Mouse (Mus musculus) neural tube, embryonic 12.5 days (tissue): ENCODE data around the gene Nudt22. TPM values are rescaled to one million over a fixed set of nuclear protein-coding genes. Genes with fewer than 3 reads are reported as not detected.

Experiments used
- ATAC-seq: fragments of 200-750 bp; cut with Nextera tagmentation; 2 replicates; pipeline ENCODE4 v1.8.0; 2017; ENCODE audit warnings: low read depth, mild to moderate bottlenecking, moderate TSS enrichment, moderate library complexity; ENCODE audit not compliant: low FRiP score
- H3K27ac ChIP-seq: fragments of 300-500 bp; sonication (generic); 2 replicates; pipeline ENCODE4 v1.5.1; 2016
- H3K27me3 ChIP-seq: fragments of 300-500 bp; sonication (generic); replicated peaks from 2 replicates; pipeline ENCODE4 v1.6.1; 2016; ENCODE audit warnings: mild to moderate bottlenecking
- H3K36me3 ChIP-seq: fragments of 300-500 bp; sonication (generic); 2 replicates; pipeline ENCODE4 v1.6.1; 2016; ENCODE audit warnings: mild to moderate bottlenecking
- H3K4me1 ChIP-seq: fragments of 300-500 bp; sonication (generic); 2 replicates; pipeline ENCODE4 v1.6.1; 2016
- H3K4me2 ChIP-seq: fragments of 300-500 bp; sonication (generic); replicated peaks from 2 replicates; pipeline ENCODE4 v1.6.1; 2016; ENCODE audit warnings: mild to moderate bottlenecking
- H3K4me3 ChIP-seq: fragments of 300-500 bp; sonication (generic); 2 replicates; pipeline ENCODE4 v1.5.1; 2016
- H3K9ac ChIP-seq: fragments of 300-500 bp; sonication (generic); 2 replicates; pipeline ENCODE4 v1.6.1; 2016; ENCODE audit warnings: mild to moderate bottlenecking
- H3K9me3 ChIP-seq: fragments of 300-500 bp; sonication (generic); 2 replicates; pipeline ENCODE4 v1.6.1; 2016; ENCODE audit warnings: mild to moderate bottlenecking
- WGBS: fragments of 180-500 bp; shearing (Covaris S2); methylation state at CpG from one replicate; pipeline ENCODE4 v1.1.7; 2016; 5-methylcytosine and 5-hydroxymethylcytosine counted together
- polyA plus RNA-seq: library from polyadenylated mRNA; unstranded; fragments of >200 nt; fragmentation: Nextera tagmentation; extraction: Ambion mirVana; gene quantifications from 2 replicates; pipeline ENCODE4 v1.2.1, GENCODE M21; 2016

The Nudt22 gene
- polyA plus RNA-seq, 1 experiment from 2014 or later = 19.5 TPM

DNA sequence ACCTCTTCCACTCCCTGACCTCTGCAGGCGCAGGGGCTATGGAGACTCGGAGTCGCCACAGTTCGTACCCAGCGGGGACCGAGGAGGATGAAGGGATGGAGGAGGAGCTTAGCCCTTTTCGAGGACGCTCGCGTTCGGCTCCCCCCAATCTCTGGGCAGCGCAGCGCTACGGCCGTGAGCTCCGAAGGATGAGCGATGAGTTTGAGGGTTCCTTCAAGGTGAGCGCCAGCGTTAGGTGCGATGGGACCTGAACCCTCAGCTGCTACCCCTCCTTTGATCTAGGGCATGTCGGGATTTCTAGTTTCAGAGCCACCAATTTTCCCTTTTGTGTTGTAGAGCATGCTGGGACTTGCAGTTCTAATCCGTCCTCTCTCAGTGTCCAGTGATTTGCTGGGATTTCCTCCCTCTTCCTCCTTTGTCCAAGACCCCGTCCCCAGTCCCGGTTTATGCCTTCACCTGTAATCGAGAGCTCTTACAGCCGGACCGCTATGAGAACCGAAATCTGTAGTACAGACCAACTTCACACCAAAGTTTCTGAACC is 45.2 kb downstream of the Nudt22 start:
- Histone ChIP-seq H3K9me3 (no peaks in the 10 kb centered on the region), H3K4me2 (peak overlapping the region; percentile 97), H3K27me3 (no peaks in the 10 kb centered on the region), H3K4me3 (peak overlapping the region; percentile 49), H3K9ac (peak overlapping the region; percentile 67), H3K4me1 (peaks cover 26% of the 10 kb centered on the region), H3K27ac (peak overlapping the region; percentile 91), H3K36me3 (peaks cover 19% of the 10 kb centered on the region; the same call in 1 of the 2 replicates)
- under 1% methylated on average over 28 of the region's 28 CpGs for WGBS
- peak; percentile 58 for ATAC-seq

DNA sequence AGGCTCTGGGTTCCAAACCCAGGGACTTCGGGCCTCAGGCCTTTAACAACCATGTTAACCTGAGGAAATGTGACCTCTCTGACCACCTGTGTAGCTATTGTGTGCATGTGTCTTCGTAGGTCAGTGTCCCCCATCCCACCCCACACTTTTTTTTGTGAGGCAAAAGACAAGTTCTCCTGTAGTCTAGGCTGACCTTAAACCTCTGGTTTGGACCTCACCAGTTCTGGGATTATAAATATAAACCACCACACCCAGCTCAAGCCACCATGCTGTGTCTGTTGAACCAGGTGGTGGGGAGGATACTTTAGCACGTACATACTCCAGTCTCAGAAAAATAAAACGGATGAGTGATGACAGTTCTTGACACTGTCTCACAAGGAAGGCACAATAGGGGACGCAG is 46.0 kb downstream of the Nudt22 start:
- Histone ChIP-seq H3K36me3 (peaks cover 12% of the 10 kb centered on the region; the same call in 1 of the 2 replicates), H3K9ac (peak overlapping the region; percentile 67; the same call in 1 of the 2 replicates), H3K27me3 (no peaks in the 10 kb centered on the region), H3K4me3 (peak overlapping the region; percentile 49), H3K9me3 (no peaks in the 10 kb centered on the region), H3K4me2 (peak overlapping the region; percentile 97), H3K27ac (no peak overlapping the region), H3K4me1 (peaks cover 26% of the 10 kb centered on the region)
- WGBS = 52% methylated on average over 5 of the region's 5 CpGs
- ATAC-seq = no peak

DNA sequence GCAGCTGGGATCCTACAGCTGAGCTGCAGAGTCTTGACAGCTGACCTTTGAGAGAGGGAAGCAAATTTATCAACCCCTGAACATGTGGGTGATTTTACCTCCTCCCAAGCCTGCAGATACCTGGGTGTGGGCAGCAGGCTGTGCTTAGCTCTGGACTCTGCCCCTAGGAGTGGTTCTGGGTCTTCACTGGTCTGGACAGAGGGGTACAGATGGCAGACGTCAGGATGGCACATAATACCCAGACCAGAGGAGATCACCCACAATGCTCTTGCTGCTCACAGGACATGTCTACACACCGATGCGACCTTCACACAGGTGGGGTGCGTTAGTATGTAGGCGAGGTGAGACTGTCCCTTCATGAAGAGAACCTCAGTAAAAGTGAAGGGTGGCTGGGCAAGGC is 46.4 kb downstream of the Nudt22 start:
- WGBS = 95% methylated on average over 5 of the region's 5 CpGs
- ATAC-seq = no peak
- H3K4me2 ChIP-seq = peak overlapping the region; percentile 97; the same call in 1 of the 2 replicates
- H3K36me3 ChIP-seq = peaks cover 8% of the 10 kb centered on the region; the same call in 1 of the 2 replicates
- no peak overlapping the region for H3K4me3 ChIP-seq
- H3K4me1 ChIP-seq = peaks cover 26% of the 10 kb centered on the region
- H3K9me3 ChIP-seq = no peaks in the 10 kb centered on the region
- no peak overlapping the region for H3K27ac ChIP-seq
- no peak overlapping the region for H3K9ac ChIP-seq
- H3K27me3 ChIP-seq = no peaks in the 10 kb centered on the region

DNA sequence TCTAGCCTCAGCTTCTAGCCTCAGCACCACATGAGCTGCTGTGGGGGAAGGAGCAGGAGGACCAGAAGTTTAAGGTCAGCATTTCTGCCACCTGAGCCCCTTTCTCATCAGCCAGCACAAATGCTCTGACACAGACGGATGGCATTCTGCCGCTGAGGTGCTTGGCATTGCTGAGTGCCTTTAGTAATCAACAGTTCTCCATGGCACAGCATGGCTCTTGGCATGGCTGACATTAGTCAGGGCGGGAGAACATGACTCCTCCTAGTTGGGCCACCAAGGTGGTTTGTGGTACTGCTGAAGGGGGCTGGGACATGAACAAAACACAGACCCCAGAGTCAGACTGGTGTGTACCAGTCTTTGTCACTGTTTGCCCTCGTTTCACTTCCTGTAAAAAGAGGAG is 47.7 kb downstream of the Nudt22 start:
- 70% methylated on average over 4 of the region's 4 CpGs for WGBS
- no peak overlapping the region for H3K4me3 ChIP-seq
- no peaks in the 10 kb centered on the region for H3K9me3 ChIP-seq
- H3K36me3 ChIP-seq = peaks cover 3% of the 10 kb centered on the region; the same call in 1 of the 2 replicates
- peaks cover 23% of the 10 kb centered on the region for H3K4me1 ChIP-seq
- H3K27me3 ChIP-seq = no peaks in the 10 kb centered on the region
- H3K4me2 ChIP-seq = no peak overlapping the region
- no peak for ATAC-seq
- H3K9ac ChIP-seq = 0 out of 2 replicates have a peak overlapping the region, but pooled peaks have one; percentile 21
- no peak overlapping the region for H3K27ac ChIP-seq

DNA sequence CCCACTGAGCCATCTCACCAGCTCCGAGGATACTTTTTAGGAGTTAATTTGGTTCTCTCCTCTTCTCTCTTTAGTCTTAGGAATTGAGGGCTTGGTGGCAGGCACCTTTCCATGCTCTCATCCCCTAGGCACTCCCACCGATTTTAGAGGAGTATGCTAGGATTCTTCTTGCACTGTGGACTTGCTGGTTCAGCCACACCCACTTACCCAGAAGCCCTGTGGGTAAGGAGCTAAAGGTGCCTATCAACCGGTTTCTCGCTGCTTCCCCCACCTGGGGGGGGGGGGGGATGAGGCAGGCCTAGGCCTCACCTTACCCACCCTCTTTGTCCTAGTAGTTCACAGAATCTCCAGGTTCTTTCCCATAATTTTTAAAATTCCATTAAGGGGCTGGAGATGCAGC is 48.2 kb downstream of the Nudt22 start:
- Histone ChIP-seq H3K27me3 (no peaks in the 10 kb centered on the region), H3K27ac (no peak overlapping the region), H3K36me3 (peaks cover 3% of the 10 kb centered on the region; the same call in 1 of the 2 replicates), H3K9ac (0 out of 2 replicates have a peak overlapping the region, but pooled peaks have one; percentile 21), H3K4me1 (peaks cover 24% of the 10 kb centered on the region), H3K4me3 (no peak overlapping the region), H3K9me3 (no peaks in the 10 kb centered on the region), H3K4me2 (no peak overlapping the region)
- 54% methylated on average over 4 of the region's 4 CpGs for WGBS
- ATAC-seq = no peak

DNA sequence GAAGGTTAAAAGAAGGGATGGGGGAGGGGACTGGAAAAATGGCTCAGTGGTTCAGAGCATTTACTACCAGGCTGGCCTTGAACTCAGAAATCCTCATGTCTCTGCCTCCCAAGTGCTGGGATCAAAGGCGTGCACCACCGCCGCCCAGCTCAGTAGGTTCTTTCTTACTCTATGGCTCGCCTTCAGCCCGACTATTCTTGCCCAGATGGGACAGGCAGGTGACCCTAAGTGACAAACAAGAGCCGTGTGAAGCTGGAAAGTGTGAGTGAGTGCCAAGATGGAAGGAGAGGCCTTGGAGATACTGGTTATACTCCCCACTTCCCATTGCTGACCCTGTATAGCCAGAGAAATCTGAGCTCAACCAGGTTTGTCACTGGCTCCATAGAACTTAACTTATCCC is 52.2 kb downstream of the Nudt22 start:
- 91% methylated on average over 6 of the region's 6 CpGs for WGBS
- H3K27ac ChIP-seq = no peak overlapping the region

More for the DNA sequence above, 52.2 kb downstream of the Nudt22 start:
- Histone ChIP-seq H3K4me1 (peaks cover 30% of the 10 kb centered on the region), H3K4me3 (no peak overlapping the region), H3K9ac (no peak overlapping the region), H3K4me2 (no peak overlapping the region), H3K36me3 (peaks cover 3% of the 10 kb centered on the region; the same call in 1 of the 2 replicates), H3K9me3 (no peaks in the 10 kb centered on the region), H3K27me3 (no peaks in the 10 kb centered on the region)
- no peak for ATAC-seq

Other genes starting within 250 kb of the Nudt22 start
- gene Rps6ka4, start 155.5 kb downstream of the Nudt22 start, polyA plus RNA-seq = 8.5 and 9.3 TPM in 2 replicates
- gene Ccdc88b, start 137.9 kb downstream of the Nudt22 start, polyA plus RNA-seq = 0.59 and 1.6 TPM in 2 replicates
- gene Trmt112, start 86.4 kb downstream of the Nudt22 start, polyA plus RNA-seq = 123 and 125 TPM in 2 replicates
- gene Prdx5, start 86.0 kb downstream of the Nudt22 start, polyA plus RNA-seq = 198 and 214 TPM in 2 replicates
- 17.5 and 20.4 TPM in 2 replicates for gene Esrra, start 74.3 kb downstream of the Nudt22 start, polyA plus RNA-seq
- 0.91 and 2.0 TPM in 2 replicates for gene Catsperz, start 70.7 kb downstream of the Nudt22 start, polyA plus RNA-seq
- gene Kcnk4, start 61.6 kb downstream of the Nudt22 start, polyA plus RNA-seq = 0.50 and 1.1 TPM in 2 replicates
- gene Bad, start 54.3 kb downstream of the Nudt22 start, polyA plus RNA-seq = 71.9 and 73.8 TPM in 2 replicates
- 43.9 and 45.6 TPM in 2 replicates for gene Gpr137, start 53.6 kb downstream of the Nudt22 start, polyA plus RNA-seq
- gene Ppp1r14b, start 21.1 kb downstream of the Nudt22 start, polyA plus RNA-seq = 324 and 325 TPM in 2 replicates
- 25.7 and 33.4 TPM in 2 replicates for gene Plcb3, start 19.6 kb downstream of the Nudt22 start, polyA plus RNA-seq
- 90.2 and 93.0 TPM in 2 replicates for gene Fkbp2, start 15.6 kb downstream of the Nudt22 start, polyA plus RNA-seq
- 33.7 and 37.8 TPM in 2 replicates for gene Vegfb, start 8.5 kb downstream of the Nudt22 start, polyA plus RNA-seq
- 22.0 and 22.9 TPM in 2 replicates for gene Dnajc4, start 3.5 kb downstream of the Nudt22 start, polyA plus RNA-seq
- gene Trpt1, start within 50 bp of the Nudt22 start, polyA plus RNA-seq = 12.7 and 13.7 TPM in 2 replicates
- gene Fermt3, start 23.4 kb upstream of the Nudt22 start, polyA plus RNA-seq = 6.5 and 6.9 TPM in 2 replicates
- gene Stip1, start 43.9 kb upstream of the Nudt22 start, polyA plus RNA-seq = 278 and 294 TPM in 2 replicates
- 3.4 and 5.2 TPM in 2 replicates for gene Macrod1, start 60.7 kb upstream of the Nudt22 start, polyA plus RNA-seq
- gene Flrt1, start 109.6 kb upstream of the Nudt22 start, polyA plus RNA-seq = 7.0 and 9.9 TPM in 2 replicates
- gene Otub1, start 210.2 kb upstream of the Nudt22 start, polyA plus RNA-seq = 244 and 249 TPM in 2 replicates
- 822 and 941 TPM in 2 replicates for gene Cox8a, start 221.5 kb upstream of the Nudt22 start, polyA plus RNA-seq
- 74.0 and 76.0 TPM in 2 replicates for gene Naa40, start 245.1 kb upstream of the Nudt22 start, polyA plus RNA-seq